Mouse (Mus musculus): ENCODE data around the gene Ppara.

DNA sequence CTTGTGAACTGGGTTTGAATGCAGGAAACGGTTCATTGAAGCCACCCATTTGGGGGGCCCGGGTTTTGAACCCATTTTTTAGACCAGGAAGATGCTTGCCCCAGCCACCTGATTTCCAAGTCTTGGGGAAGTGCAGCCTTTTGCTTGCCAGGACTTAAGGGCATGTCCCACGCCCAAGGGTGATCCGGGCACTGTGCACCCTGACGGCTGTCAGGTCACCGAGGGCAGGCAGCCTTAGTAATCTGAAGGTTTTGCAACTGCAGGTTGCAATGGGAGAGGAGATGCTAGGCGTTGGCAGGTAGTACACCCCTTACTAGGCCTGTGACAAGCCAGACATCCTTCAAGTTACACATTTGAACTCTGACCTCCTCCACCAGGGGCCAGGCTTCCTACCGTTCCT is 97.8 kb downstream of the Ppara start:
- TF ChIP-seq POLR2A (IDR thresholded peaks at IDR 0.05; ENCODE audit: insufficient read depth, low read depth, low read length) (no peak), CTCF (IDR thresholded peaks at IDR 0.05) (no peak)
